Mouse (Mus musculus) stomach, postnatal 0 days (tissue): Measurements from ENCODE around the gene Ms4a8a.
"Not testable (repeated sequence)": the region's sequence is repeated elsewhere in the genome, so short reads cannot be mapped to it uniquely, and the experiment has no call there.

Source experiments
- CTCF ChIP-seq: IDR thresholded peaks from 2 replicates; pipeline ENCODE4 v1.5.1; 2016; ENCODE audit warnings: antibody characterized with exemption, low read depth, mild to moderate bottlenecking, moderate library complexity
- EP300 ChIP-seq: optimal IDR thresholded peaks from 2 replicates; pipeline ENCODE3; 2016; ENCODE audit warnings: antibody characterized with exemption

DNA sequence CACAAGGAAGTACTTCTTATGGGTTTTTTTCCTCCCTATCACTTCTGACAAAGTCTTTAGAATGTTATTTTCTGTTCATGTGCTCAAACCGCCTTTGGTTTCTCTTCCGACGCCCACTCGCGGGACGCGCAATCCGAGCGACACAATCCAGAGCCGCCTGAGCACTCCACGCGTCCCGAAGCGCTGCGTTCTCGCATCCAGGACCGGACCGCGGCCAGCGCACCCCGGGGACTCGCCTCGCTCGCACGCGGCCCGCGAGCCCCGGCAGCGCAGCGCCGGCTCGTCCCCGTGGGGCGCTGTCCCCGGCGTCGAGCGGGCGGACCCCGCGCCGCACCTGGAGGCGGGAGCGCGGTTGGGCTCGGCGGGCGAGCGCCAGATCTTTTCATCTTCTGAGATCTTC lies 11.2 kb upstream of the Ms4a8a start:
- not testable (repeated sequence) for TF ChIP-seq EP300, CTCF
